Mouse (Mus musculus): ENCODE measurements around the gene Dph1. TPM values are rescaled to one million over a fixed set of nuclear protein-coding genes. Genes with fewer than 3 reads are reported as not detected.

The Dph1 gene
- polyA plus RNA-seq, 1 experiment from 2014 or later: 26.3 TPM

DNA sequence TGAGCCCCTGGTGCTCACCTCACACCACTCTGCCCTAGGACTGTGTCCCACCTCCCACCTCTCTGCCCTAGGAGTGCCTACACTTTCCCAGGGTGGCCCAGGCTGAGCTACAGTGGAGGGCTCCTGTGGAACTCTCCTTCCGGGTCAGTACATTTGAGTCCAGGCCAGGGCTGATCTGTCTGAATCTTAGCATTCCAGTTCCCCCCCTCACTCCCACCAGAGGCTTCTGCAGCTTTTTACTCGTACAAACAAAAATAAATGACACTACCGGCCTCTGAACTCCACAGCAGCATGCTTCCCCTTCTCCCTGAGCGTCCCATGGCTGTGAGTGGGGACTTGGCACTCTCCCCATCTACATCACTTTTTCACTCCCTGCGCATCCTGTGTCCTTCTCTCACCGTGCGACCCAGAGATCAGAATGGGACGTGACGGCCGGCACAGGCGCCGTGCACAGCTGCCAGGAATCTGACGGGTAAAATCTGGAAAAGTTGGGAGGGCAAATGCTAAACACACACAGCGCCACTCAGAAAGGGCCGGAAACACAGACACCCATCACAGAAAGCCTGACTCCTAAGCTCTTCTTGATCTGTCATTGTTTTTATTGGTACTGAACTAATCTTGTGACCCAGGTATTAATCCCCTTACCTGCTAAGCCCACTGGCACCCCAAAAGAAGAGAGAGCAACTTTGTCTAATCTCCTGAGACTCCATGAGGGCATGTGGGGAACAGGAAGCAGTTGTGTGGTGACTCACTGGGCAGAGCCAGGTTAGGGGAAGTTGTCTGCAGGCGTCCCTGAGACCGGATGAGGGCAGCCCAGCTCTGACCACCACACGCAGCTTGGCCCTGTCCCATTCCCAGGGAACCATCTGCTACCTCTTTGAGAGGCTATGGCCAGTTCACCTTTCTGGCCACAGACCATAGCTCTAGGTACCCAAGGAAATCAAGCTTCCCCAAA, 38.2 kb downstream of the Dph1 start:
- peaks cover 20% of the 10 kb centered on the region; the same call in 1 of the 2 replicates for H3K4me1 ChIP-seq (replicated peaks; ENCODE audit: insufficient read depth, low read length)
- H3K9me3 ChIP-seq (replicated peaks; ENCODE audit: low read length): no peaks in the 10 kb centered on the region
- 0 out of 2 replicates have a peak overlapping the region, but pooled peaks have one; percentile 6 for H3K9ac ChIP-seq (ENCODE audit: low read depth, low read length)
- peak overlapping the region; percentile 90 for H3K27ac ChIP-seq
- H3K4me3 ChIP-seq (replicated peaks; ENCODE audit: low read depth, low read length): no peak overlapping the region
- no peak overlapping the region for H3K4me2 ChIP-seq (ENCODE audit: low read length)
- no peak for TF ChIP-seq CTCF (IDR thresholded peaks at IDR 0.05; ENCODE audit: low read depth)
- 0 out of 2 replicates have a peak, but pooled peaks have one; percentile 29 for ATAC-seq (replicated peaks; ENCODE audit: low FRiP score, low read depth)
- DNase-seq (ENCODE audit: low spot score): no peak
- peaks cover 10% of the 10 kb centered on the region; the same call in 1 of the 2 replicates for H3K36me3 ChIP-seq (ENCODE audit: insufficient read depth, low read length)
- 40% methylated on average over 18 of the region's 18 CpGs for WGBS
- H3K27me3 ChIP-seq (ENCODE audit: insufficient read depth, low read length): no peaks in the 10 kb centered on the region

DNA sequence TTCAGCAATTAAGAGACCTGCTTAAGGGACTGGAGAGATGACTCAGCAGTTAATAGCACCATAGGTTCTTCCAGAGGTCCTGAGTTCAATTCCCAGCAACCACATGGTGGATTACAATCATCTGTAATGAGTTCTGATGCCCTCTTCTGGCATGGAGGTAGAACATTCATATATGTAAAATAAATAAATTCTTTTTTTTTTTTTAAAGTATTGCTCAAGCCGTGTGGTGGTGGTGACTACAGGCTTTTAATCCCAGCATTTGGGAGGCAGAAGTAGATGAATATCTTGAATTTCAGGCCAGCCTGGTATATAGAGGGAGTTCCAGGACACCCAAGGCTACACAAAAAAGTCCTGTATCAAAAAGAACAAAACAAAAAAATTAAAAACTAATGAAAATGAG, 40.7 kb downstream of the Dph1 start:
- TF ChIP-seq CTCF (IDR thresholded peaks at IDR 0.05; ENCODE audit: low read depth): 0 out of 2 replicates have a peak, but pooled peaks have one; percentile 19
- H3K4me1 ChIP-seq (replicated peaks; ENCODE audit: insufficient read depth, low read length): peaks cover 16% of the 10 kb centered on the region; the same call in 1 of the 2 replicates
- no peak overlapping the region for H3K9ac ChIP-seq (ENCODE audit: low read depth, low read length)
- no peak overlapping the region for H3K27ac ChIP-seq
- no peak overlapping the region for H3K4me2 ChIP-seq (ENCODE audit: low read length)
- WGBS: 73% methylated on average over 1 of the region's 1 CpGs
- ATAC-seq (replicated peaks; ENCODE audit: low FRiP score, low read depth): no peak
- H3K9me3 ChIP-seq (replicated peaks; ENCODE audit: low read length): no peaks in the 10 kb centered on the region
- H3K4me3 ChIP-seq (replicated peaks; ENCODE audit: low read depth, low read length): no peak overlapping the region
- H3K27me3 ChIP-seq (ENCODE audit: insufficient read depth, low read length): no peaks in the 10 kb centered on the region
- peaks cover 10% of the 10 kb centered on the region; the same call in 1 of the 2 replicates for H3K36me3 ChIP-seq (ENCODE audit: insufficient read depth, low read length)
- DNase-seq (ENCODE audit: low spot score): no peak

DNA sequence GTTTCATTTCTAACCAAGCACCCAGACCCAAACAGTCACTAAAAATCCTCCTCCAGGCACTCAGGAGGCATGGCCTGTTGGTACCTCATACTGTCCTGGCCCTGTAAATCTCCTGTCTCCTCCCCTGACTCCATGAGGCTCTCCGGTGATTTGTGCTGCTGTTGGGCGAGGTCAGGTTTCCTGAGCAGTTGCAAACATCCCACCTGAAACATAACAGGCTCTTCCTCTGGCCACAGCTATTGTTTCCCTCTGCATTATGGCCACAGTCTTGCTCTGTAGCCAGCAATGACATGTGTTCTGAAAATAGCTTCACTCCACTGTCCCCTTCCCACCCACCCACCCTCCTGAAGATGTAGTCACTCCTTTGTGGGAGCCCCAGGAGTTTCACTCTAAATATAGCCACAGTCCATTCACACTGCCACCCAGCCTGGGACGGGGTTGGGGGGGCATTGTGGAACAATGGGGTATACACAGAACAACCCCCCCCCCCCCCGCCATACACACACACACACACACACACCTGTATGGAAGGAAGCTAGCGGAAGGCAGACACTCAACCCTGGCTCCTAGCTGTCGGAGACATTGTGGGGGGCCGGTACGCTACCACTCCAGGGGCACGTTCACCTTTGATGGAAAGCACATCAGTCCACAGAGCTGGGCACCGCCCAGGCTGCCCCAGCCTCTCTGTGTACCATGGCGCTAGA, 42.6 kb downstream of the Dph1 start:
- Histone ChIP-seq H3K27ac (peak overlapping the region; percentile 81), H3K36me3 (ENCODE audit: insufficient read depth, low read length) (peaks cover 23% of the 10 kb centered on the region), H3K4me3 (replicated peaks; ENCODE audit: low read depth, low read length) (no peak overlapping the region), H3K4me1 (replicated peaks; ENCODE audit: insufficient read depth, low read length) (peaks cover 16% of the 10 kb centered on the region; the same call in 1 of the 2 replicates), H3K9me3 (replicated peaks; ENCODE audit: low read length) (no peaks in the 10 kb centered on the region), H3K4me2 (ENCODE audit: low read length) (no peak overlapping the region), H3K9ac (ENCODE audit: low read depth, low read length) (no peak overlapping the region), H3K27me3 (ENCODE audit: insufficient read depth, low read length) (no peaks in the 10 kb centered on the region)
- no peak for TF ChIP-seq CTCF (IDR thresholded peaks at IDR 0.05; ENCODE audit: low read depth)
- DNase-seq (ENCODE audit: low spot score): peak; percentile 62
- WGBS: 61% methylated on average over 11 of the region's 11 CpGs
- ATAC-seq (replicated peaks; ENCODE audit: low FRiP score, low read depth): 0 out of 2 replicates have a peak, but pooled peaks have one; percentile 9

DNA sequence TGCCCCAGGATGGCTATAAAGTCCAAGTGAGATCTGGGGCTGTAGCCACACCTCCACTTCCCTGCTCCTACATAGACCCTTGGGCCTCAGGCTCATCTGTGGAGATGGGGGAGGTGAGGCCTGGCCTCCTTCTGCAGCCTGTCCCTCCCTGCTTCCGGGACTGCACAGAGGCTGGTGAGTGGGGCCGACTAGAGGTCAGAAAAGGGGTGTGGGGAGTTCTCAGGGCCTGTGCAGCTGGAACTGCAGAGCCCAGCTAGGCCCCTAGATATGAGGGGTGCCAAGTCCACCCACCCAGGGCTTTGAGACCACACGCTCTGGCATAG, 43.2 kb downstream of the Dph1 start:
- no peak for TF ChIP-seq CTCF (IDR thresholded peaks at IDR 0.05; ENCODE audit: low read depth)
- no peak overlapping the region for H3K4me3 ChIP-seq (replicated peaks; ENCODE audit: low read depth, low read length)
- peak overlapping the region; percentile 81 for H3K27ac ChIP-seq
- no peak overlapping the region for H3K9ac ChIP-seq (ENCODE audit: low read depth, low read length)
- peaks cover 30% of the 10 kb centered on the region for H3K36me3 ChIP-seq (ENCODE audit: insufficient read depth, low read length)
- ATAC-seq (replicated peaks; ENCODE audit: low FRiP score, low read depth) (peak; percentile 79), DNase-seq (ENCODE audit: low spot score) (peak; percentile 79)
- peaks cover 13% of the 10 kb centered on the region; the same call in 1 of the 2 replicates for H3K4me1 ChIP-seq (replicated peaks; ENCODE audit: insufficient read depth, low read length)
- H3K9me3 ChIP-seq (replicated peaks; ENCODE audit: low read length): no peaks in the 10 kb centered on the region
- no peaks in the 10 kb centered on the region for H3K27me3 ChIP-seq (ENCODE audit: insufficient read depth, low read length)
- 26% methylated on average over 3 of the region's 3 CpGs for whole genome bisulfite sequencing
- H3K4me2 ChIP-seq (ENCODE audit: low read length): no peak overlapping the region

GRCm38 (mm10) chr11:75147106-75147845, 43.8 kb downstream of the Dph1 start:
- Histone ChIP-seq H3K4me1 (replicated peaks; ENCODE audit: insufficient read depth, low read length) (peaks cover 13% of the 10 kb centered on the region; the same call in 1 of the 2 replicates), H3K36me3 (ENCODE audit: insufficient read depth, low read length) (peaks cover 31% of the 10 kb centered on the region), H3K9me3 (replicated peaks; ENCODE audit: low read length) (no peaks in the 10 kb centered on the region), H3K9ac (ENCODE audit: low read depth, low read length) (no peak overlapping the region), H3K4me2 (ENCODE audit: low read length) (no peak overlapping the region), H3K4me3 (replicated peaks; ENCODE audit: low read depth, low read length) (no peak overlapping the region), H3K27ac (peak overlapping the region; percentile 81), H3K27me3 (ENCODE audit: insufficient read depth, low read length) (no peaks in the 10 kb centered on the region)
- no peak for ATAC-seq (replicated peaks; ENCODE audit: low FRiP score, low read depth)
- DNase-seq (ENCODE audit: low spot score): peak; percentile 72
- no peak for TF ChIP-seq CTCF (IDR thresholded peaks at IDR 0.05; ENCODE audit: low read depth)
- 18% methylated on average over 11 of the region's 11 CpGs for WGBS

Data from kidney, postnatal 0 days (tissue).